Mouse (Mus musculus): ENCODE measurements around the gene Larp1b. TPM values are rescaled to one million over a fixed set of nuclear protein-coding genes. Genes with fewer than 3 reads are reported as not detected.

Gene Larp1b
- polyA plus RNA-seq, 1 experiment from 2014 or later, result 3.1 TPM

DNA sequence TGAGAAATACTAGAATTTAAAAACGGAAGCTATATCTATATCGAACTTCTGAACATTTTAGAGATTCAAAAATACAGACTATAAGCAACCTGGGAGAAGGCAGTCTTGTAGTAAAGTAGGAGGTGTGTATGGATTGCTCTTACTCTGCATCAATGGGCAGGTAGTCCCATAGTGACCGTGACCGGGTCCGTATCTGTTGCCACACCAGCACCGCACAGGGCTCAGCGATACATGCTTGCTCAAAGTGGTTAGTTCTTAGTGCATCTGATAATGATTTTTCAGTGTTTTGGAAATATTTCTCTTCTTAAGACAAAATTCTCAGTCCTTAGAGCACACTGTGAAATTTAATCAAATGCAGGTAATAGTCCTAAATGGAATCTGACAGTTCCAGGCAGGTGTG, 62.8 kb downstream of the Larp1b start:
- no peak overlapping the region for H3K4me2 ChIP-seq (ENCODE audit: low read depth, low read length)
- no peaks in the 10 kb centered on the region for H3K27me3 ChIP-seq (ENCODE audit: control insufficient read depth, insufficient read depth, low read depth, low read length)
- 94% methylated on average over 7 of the region's 7 CpGs for whole genome bisulfite sequencing
- H3K4me1 ChIP-seq (replicated peaks; ENCODE audit: control insufficient read depth, insufficient read depth, low read length), result no peaks in the 10 kb centered on the region
- no peaks in the 10 kb centered on the region for H3K36me3 ChIP-seq (ENCODE audit: control insufficient read depth, insufficient read depth, low read length)
- H3K27ac ChIP-seq (ENCODE audit: low read length), result no peak overlapping the region
- H3K9ac ChIP-seq (ENCODE audit: low read length), result no peak overlapping the region
- no peak for ATAC-seq (ENCODE audit: low read depth)
- H3K9me3 ChIP-seq (ENCODE audit: control insufficient read depth, low read length), result no peaks in the 10 kb centered on the region
- H3K4me3 ChIP-seq (ENCODE audit: low read length), result no peak overlapping the region

DNA sequence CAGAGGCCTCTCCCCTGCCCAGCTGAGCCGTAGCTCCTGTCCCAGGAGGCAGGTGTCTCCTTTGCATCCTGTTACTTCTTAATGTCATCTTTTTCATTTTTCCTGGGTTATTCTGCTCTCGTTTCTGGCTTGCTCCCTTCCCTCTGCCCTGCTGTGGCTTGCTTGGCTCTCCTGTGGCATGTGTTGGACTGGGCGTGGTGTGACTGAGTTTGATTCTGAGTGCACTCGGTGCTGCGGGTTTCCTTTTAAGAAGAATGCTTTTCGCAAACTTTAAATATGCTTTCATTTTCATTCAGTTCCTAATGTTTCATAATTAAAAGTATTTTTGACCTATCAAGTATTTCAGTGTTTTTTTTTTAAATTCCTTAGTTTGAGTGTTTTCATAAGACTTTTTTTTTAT, 65.3 kb downstream of the Larp1b start:
- Histone ChIP-seq H3K36me3 (ENCODE audit: control insufficient read depth, insufficient read depth, low read length) (no peaks in the 10 kb centered on the region), H3K27ac (ENCODE audit: low read length) (no peak overlapping the region), H3K4me3 (ENCODE audit: low read length) (no peak overlapping the region), H3K4me2 (ENCODE audit: low read depth, low read length) (no peak overlapping the region), H3K9ac (ENCODE audit: low read length) (no peak overlapping the region), H3K27me3 (ENCODE audit: control insufficient read depth, insufficient read depth, low read depth, low read length) (no peaks in the 10 kb centered on the region), H3K4me1 (replicated peaks; ENCODE audit: control insufficient read depth, insufficient read depth, low read length) (no peaks in the 10 kb centered on the region), H3K9me3 (ENCODE audit: control insufficient read depth, low read length) (no peaks in the 10 kb centered on the region)
- WGBS, result 53% methylated on average over 6 of the region's 6 CpGs
- 0 out of 2 replicates have a peak, but pooled peaks have one; percentile 41 for ATAC-seq (ENCODE audit: low read depth)

DNA sequence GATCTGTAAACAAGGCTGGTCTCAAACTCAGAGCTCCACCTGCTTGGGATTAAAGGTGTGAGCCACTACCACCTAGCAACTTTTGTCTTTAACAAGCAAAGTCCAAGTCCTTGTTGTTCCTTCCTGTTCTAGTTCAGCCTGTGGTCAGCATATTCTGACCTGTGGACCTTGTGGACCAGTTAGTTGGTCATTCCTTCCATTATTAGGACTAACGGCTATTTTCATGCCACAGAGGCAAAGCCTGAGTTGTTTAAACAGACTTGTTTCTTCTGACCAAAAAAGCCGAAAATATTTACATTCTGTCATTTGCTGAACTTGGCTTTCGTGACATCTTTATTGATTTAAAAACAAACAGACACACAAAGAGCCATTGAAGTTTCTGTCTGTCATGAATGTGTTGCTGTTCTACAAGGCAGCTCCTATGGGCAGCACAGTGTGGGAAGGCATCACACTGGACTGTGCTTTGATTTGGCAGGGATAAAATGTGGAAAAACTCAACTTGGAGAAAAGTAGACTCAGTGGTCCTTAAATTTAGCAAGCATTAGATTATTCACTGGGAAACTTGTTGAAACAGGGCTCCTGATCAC, 68.5 kb downstream of the Larp1b start:
- Histone ChIP-seq H3K9me3 (ENCODE audit: control insufficient read depth, low read length) (no peaks in the 10 kb centered on the region), H3K36me3 (ENCODE audit: control insufficient read depth, insufficient read depth, low read length) (no peaks in the 10 kb centered on the region), H3K4me3 (ENCODE audit: low read length) (no peak overlapping the region), H3K9ac (ENCODE audit: low read length) (no peak overlapping the region), H3K4me2 (ENCODE audit: low read depth, low read length) (no peak overlapping the region), H3K27ac (ENCODE audit: low read length) (no peak overlapping the region), H3K4me1 (replicated peaks; ENCODE audit: control insufficient read depth, insufficient read depth, low read length) (no peaks in the 10 kb centered on the region), H3K27me3 (ENCODE audit: control insufficient read depth, insufficient read depth, low read depth, low read length) (no peaks in the 10 kb centered on the region)
- no peak for ATAC-seq (ENCODE audit: low read depth)
- 47% methylated on average over 3 of the region's 3 CpGs for WGBS

DNA sequence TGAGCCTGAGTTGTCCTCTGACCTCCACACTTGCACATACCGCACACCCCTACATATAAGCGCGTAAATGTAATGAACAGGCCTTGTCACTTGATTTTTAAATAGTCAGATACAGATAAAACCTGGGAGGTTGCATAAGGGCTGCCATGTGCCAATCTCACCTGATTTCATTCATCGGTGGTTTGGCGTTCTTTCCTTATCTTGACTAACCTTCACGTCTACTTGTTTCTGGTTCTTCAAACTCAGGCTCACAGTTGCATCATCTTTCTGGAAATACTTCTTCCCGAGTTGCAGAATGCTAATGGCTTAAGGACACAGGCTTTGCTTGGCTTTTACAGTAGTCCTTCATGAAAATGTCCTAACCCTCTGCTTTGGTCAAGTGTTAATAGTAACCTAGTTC, 71.1 kb downstream of the Larp1b start:
- Histone ChIP-seq H3K9ac (ENCODE audit: low read length) (no peak overlapping the region), H3K4me3 (ENCODE audit: low read length) (no peak overlapping the region), H3K9me3 (ENCODE audit: control insufficient read depth, low read length) (no peaks in the 10 kb centered on the region), H3K27ac (ENCODE audit: low read length) (no peak overlapping the region), H3K4me2 (ENCODE audit: low read depth, low read length) (no peak overlapping the region), H3K4me1 (replicated peaks; ENCODE audit: control insufficient read depth, insufficient read depth, low read length) (no peaks in the 10 kb centered on the region), H3K27me3 (ENCODE audit: control insufficient read depth, insufficient read depth, low read depth, low read length) (no peaks in the 10 kb centered on the region), H3K36me3 (ENCODE audit: control insufficient read depth, insufficient read depth, low read length) (no peaks in the 10 kb centered on the region)
- no peak for ATAC-seq (ENCODE audit: low read depth)
- WGBS, result 84% methylated on average over 7 of the region's 7 CpGs

DNA sequence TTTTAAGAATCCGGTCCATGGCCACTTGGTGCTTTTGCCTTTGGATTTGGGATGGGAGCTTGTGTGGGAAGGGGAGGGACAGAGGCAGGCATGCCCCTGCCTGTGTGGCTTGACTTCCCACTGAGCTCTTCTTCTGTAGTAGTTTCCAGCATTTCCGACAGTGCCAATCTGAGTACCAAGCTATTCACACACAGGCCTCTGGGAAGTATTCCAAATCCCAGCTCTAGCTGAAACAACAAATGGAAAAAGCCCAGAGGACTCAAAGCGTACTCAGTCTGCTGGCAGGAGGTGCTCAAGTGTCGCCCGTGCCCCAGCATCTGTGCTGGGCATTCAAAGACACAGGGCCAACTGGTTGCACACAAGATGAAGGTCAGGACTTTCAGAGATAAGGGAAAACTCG, 72.4 kb downstream of the Larp1b start:
- Histone ChIP-seq H3K36me3 (ENCODE audit: control insufficient read depth, insufficient read depth, low read length) (no peaks in the 10 kb centered on the region), H3K9ac (ENCODE audit: low read length) (no peak overlapping the region), H3K27me3 (ENCODE audit: control insufficient read depth, insufficient read depth, low read depth, low read length) (no peaks in the 10 kb centered on the region), H3K27ac (ENCODE audit: low read length) (no peak overlapping the region), H3K9me3 (ENCODE audit: control insufficient read depth, low read length) (no peaks in the 10 kb centered on the region), H3K4me1 (replicated peaks; ENCODE audit: control insufficient read depth, insufficient read depth, low read length) (no peaks in the 10 kb centered on the region), H3K4me2 (ENCODE audit: low read depth, low read length) (no peak overlapping the region), H3K4me3 (ENCODE audit: low read length) (no peak overlapping the region)
- ATAC-seq (ENCODE audit: low read depth), result no peak
- WGBS, result 47% methylated on average over 6 of the region's 6 CpGs

DNA sequence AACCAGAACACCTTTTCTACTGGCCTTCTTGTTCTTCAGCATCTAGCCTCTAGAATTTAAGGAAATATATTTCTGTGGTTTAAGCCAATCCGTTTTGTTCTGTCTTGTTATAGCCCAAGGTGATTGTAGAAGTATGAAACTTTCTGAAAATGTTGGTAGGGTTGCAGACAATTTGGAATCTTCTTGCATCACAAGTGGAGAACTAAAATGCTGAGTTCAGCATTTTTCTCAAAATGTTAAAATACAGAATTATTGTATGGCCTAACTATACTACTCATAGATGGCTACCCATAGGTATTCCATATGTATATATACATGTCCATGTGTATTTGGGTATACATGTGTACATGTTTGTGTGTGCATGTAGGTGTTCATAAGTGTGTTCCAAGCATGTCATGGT, 81.1 kb downstream of the Larp1b start:
- Histone ChIP-seq H3K36me3 (ENCODE audit: control insufficient read depth, insufficient read depth, low read length) (no peaks in the 10 kb centered on the region), H3K4me1 (replicated peaks; ENCODE audit: control insufficient read depth, insufficient read depth, low read length) (no peaks in the 10 kb centered on the region), H3K4me3 (ENCODE audit: low read length) (no peak overlapping the region), H3K27me3 (ENCODE audit: control insufficient read depth, insufficient read depth, low read depth, low read length) (no peaks in the 10 kb centered on the region), H3K4me2 (ENCODE audit: low read depth, low read length) (no peak overlapping the region), H3K9ac (ENCODE audit: low read length) (no peak overlapping the region), H3K27ac (ENCODE audit: low read length) (no peak overlapping the region), H3K9me3 (ENCODE audit: control insufficient read depth, low read length) (no peaks in the 10 kb centered on the region)
- WGBS, result 76% methylated on average over 1 of the region's 1 CpGs
- no peak for ATAC-seq (ENCODE audit: low read depth)

DNA sequence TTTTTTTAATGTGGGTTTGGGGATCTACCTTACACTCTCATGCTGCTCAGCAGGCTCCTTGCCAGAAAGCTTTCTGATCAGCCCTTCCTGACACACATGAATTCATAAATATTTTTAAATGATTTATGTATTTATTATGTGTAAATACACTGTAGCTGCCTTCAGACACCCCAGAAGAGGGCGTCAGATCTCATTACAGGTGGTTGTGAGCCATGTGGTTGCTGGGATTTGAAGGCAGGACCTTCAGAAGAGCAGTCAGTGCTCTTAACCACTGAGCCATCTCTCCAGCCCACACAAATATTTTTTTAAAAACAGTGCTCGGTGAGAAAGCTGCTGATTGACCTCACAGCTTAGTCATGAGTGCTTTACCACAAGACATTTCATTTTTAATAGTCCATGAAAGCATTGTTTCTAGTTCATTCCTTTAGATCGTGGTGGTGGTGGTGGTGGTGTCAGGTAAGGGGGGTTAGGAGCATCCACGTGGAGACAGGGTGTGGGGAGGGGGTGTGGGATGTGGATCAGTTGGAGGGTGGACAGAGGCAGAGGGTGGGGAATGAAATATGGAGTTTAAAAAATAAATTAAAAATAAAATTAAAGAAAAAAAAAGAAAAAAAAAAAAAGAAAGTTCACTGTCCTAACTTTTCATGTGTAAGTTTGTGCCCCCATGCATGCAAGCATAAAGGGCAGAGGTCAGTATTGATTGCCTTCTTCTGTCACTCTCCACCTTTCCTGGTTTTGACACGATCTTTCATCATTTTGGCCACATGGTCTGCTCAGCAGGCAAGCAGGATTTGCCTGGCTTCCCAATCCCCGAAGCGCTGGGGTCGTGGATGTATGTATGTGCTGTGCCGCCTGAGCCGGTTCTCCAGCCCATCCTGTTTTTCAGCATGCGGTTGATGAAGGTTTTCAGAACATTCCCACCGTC, 81.9 kb downstream of the Larp1b start:
- no peaks in the 10 kb centered on the region for H3K27me3 ChIP-seq (ENCODE audit: control insufficient read depth, insufficient read depth, low read depth, low read length)
- H3K27ac ChIP-seq (ENCODE audit: low read length), result no peak overlapping the region
- WGBS, result 68% methylated on average over 12 of the region's 12 CpGs
- no peaks in the 10 kb centered on the region for H3K36me3 ChIP-seq (ENCODE audit: control insufficient read depth, insufficient read depth, low read length)
- H3K4me3 ChIP-seq (ENCODE audit: low read length), result no peak overlapping the region
- ATAC-seq (ENCODE audit: low read depth), result no peak
- no peaks in the 10 kb centered on the region for H3K4me1 ChIP-seq (replicated peaks; ENCODE audit: control insufficient read depth, insufficient read depth, low read length)
- H3K9me3 ChIP-seq (ENCODE audit: control insufficient read depth, low read length), result no peaks in the 10 kb centered on the region
- H3K4me2 ChIP-seq (ENCODE audit: low read depth, low read length), result no peak overlapping the region
- no peak overlapping the region for H3K9ac ChIP-seq (ENCODE audit: low read length)

DNA sequence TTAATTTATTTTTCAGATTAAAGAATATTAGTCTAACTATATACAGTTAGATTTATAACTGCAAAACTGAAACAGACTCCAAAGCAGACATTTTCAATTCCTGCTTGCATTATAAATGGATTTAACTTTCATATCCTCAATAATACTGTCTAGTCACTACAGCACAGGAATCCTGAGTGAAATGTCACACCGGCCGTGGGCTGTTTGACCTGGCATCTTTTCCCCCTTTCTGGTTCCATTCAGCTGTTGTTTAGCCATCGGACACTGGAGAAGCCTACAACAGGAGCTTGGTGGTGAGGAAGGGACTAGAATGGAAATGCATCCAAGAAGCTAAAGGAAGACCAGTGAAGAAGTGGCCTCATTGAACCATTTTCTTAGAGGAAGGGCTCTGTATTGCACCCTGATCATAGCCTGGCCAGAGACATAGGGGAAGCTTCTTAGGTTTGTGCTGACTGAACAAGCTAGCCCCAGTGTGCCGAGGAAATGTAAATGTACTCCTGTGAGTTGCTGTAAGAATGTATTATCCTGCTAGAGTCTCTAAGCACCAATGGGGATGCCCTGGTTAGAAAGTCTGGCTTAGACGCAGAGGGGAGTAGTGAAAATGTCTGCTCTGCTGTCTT, 88.8 kb downstream of the Larp1b start:
- WGBS, result 72% methylated on average over 5 of the region's 5 CpGs
- no peak overlapping the region for H3K4me2 ChIP-seq (ENCODE audit: low read depth, low read length)
- ATAC-seq (ENCODE audit: low read depth), result no peak
- H3K9ac ChIP-seq (ENCODE audit: low read length), result no peak overlapping the region
- H3K9me3 ChIP-seq (ENCODE audit: control insufficient read depth, low read length), result no peaks in the 10 kb centered on the region
- H3K27ac ChIP-seq (ENCODE audit: low read length), result no peak overlapping the region
- no peak overlapping the region for H3K4me3 ChIP-seq (ENCODE audit: low read length)
- H3K27me3 ChIP-seq (ENCODE audit: control insufficient read depth, insufficient read depth, low read depth, low read length), result no peaks in the 10 kb centered on the region
- H3K4me1 ChIP-seq (replicated peaks; ENCODE audit: control insufficient read depth, insufficient read depth, low read length), result no peaks in the 10 kb centered on the region
- no peaks in the 10 kb centered on the region for H3K36me3 ChIP-seq (ENCODE audit: control insufficient read depth, insufficient read depth, low read length)

DNA sequence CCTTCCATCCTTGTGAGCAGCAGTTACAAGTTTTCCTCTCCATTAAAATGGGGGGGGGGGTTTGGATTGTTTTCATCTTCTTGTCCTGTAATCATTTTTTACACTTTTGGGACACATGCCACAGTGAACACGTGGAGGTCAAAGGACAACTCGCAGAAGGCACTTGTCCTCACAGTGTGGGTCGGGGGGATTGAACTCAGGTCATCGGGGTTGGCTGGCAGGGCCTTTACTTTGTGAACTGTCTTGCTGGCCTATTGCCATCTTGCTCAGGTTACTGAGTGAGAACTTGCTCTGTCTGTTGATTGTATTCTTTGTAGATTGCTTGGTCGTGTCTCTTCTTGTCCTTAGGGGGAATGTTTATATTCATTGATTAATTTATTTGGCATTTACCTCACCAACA, 91.6 kb downstream of the Larp1b start:
- Histone ChIP-seq H3K4me2 (ENCODE audit: low read depth, low read length) (no peak overlapping the region), H3K9ac (ENCODE audit: low read length) (no peak overlapping the region), H3K9me3 (ENCODE audit: control insufficient read depth, low read length) (no peaks in the 10 kb centered on the region), H3K4me3 (ENCODE audit: low read length) (no peak overlapping the region), H3K4me1 (replicated peaks; ENCODE audit: control insufficient read depth, insufficient read depth, low read length) (no peaks in the 10 kb centered on the region), H3K27ac (ENCODE audit: low read length) (no peak overlapping the region), H3K36me3 (ENCODE audit: control insufficient read depth, insufficient read depth, low read length) (no peaks in the 10 kb centered on the region), H3K27me3 (ENCODE audit: control insufficient read depth, insufficient read depth, low read depth, low read length) (no peaks in the 10 kb centered on the region)
- 40% methylated on average over 5 of the region's 5 CpGs for whole genome bisulfite sequencing
- ATAC-seq (ENCODE audit: low read depth), result no peak

Data from lung, embryonic 16.5 days (tissue).